Mouse (Mus musculus) midbrain, embryonic 12.5 days (tissue): ENCODE data around the gene Ccl25. TPM values are rescaled to one million over a fixed set of nuclear protein-coding genes. Genes with fewer than 3 reads are reported as not detected.
"Not testable (repeated sequence)": the region's sequence is repeated elsewhere in the genome, so short reads cannot be mapped to it uniquely, and the experiment has no call there.

ENCODE experiments used
- ATAC-seq: fragments of 200-750 bp; cut with Nextera tagmentation; 2 replicates; pipeline ENCODE4 v1.8.0; 2017; ENCODE audit warnings: low read depth, moderate TSS enrichment, moderate library complexity; ENCODE audit not compliant: low FRiP score
- H3K27ac ChIP-seq: fragments of 300-500 bp; sonication (generic); replicated peaks from 2 replicates; pipeline ENCODE4 v1.5.1; 2016; ENCODE audit warnings: mild to moderate bottlenecking
- H3K27me3 ChIP-seq: fragments of 300-500 bp; sonication (generic); 2 replicates; pipeline ENCODE4 v1.6.1; 2016; ENCODE audit warnings: mild to moderate bottlenecking
- H3K36me3 ChIP-seq: fragments of 300-500 bp; sonication (generic); 2 replicates; pipeline ENCODE4 v1.6.1; 2016
- H3K4me1 ChIP-seq: fragments of 300-500 bp; sonication (generic); 2 replicates; pipeline ENCODE4 v1.6.1; 2016
- H3K4me2 ChIP-seq: fragments of 300-500 bp; sonication (generic); replicated peaks from 2 replicates; pipeline ENCODE4 v1.6.1; 2016; ENCODE audit warnings: mild to moderate bottlenecking, moderate library complexity
- H3K4me3 ChIP-seq: fragments of 300-500 bp; sonication (generic); 2 replicates; pipeline ENCODE4 v1.5.1; 2016; ENCODE audit warnings: mild to moderate bottlenecking
- H3K9ac ChIP-seq: fragments of 300-500 bp; sonication (generic); replicated peaks from 2 replicates; pipeline ENCODE4 v1.6.1; 2016; ENCODE audit warnings: mild to moderate bottlenecking, moderate library complexity
- H3K9me3 ChIP-seq: fragments of 300-500 bp; sonication (generic); 2 replicates; pipeline ENCODE4 v1.6.1; 2016; ENCODE audit warnings: mild to moderate bottlenecking
- WGBS: fragments of 180-500 bp; shearing (Covaris S2); methylation state at CpG from one replicate; pipeline ENCODE4 v1.1.7; 2016; 5-methylcytosine and 5-hydroxymethylcytosine counted together
- polyA plus RNA-seq: library from polyadenylated mRNA; unstranded; fragments of >200 nt; fragmentation: Nextera tagmentation; extraction: Ambion mirVana; gene quantifications from 2 replicates; pipeline ENCODE4 v1.2.1, GENCODE M21; 2016

Gene Ccl25
- polyA plus RNA-seq, 1 experiment from 2014 or later = 23.0 TPM

- no peak for ATAC-seq
- H3K4me2 ChIP-seq = no peak overlapping the region
- WGBS = 39% methylated on average over 11 of the region's 12 CpGs
These were observed 23.3 kb downstream of the Ccl25 start for GRCm38 (mm10) chr8:4348275-4348674.

GRCm38 (mm10) chr8:4349335-4349734, 24.3 kb downstream of the Ccl25 start:
- no peak for ATAC-seq
- 54% methylated on average over 1 of the region's 1 CpGs for WGBS
- no peaks in the 10 kb centered on the region for H3K36me3 ChIP-seq
- no peaks in the 10 kb centered on the region for H3K9me3 ChIP-seq
- H3K9ac ChIP-seq = no peak overlapping the region
- H3K27me3 ChIP-seq = no peaks in the 10 kb centered on the region
- H3K4me1 ChIP-seq = no peaks in the 10 kb centered on the region
- H3K27ac ChIP-seq = no peak overlapping the region
- H3K4me2 ChIP-seq = no peak overlapping the region
- H3K4me3 ChIP-seq = no peak overlapping the region

More at GRCm38 (mm10) chr8:4348275-4348674, 23.3 kb downstream of the Ccl25 start:
- Histone ChIP-seq H3K27me3 (no peaks in the 10 kb centered on the region), H3K4me3 (no peak overlapping the region), H3K4me1 (no peaks in the 10 kb centered on the region), H3K36me3 (no peaks in the 10 kb centered on the region), H3K9me3 (no peaks in the 10 kb centered on the region), H3K9ac (no peak overlapping the region), H3K27ac (no peak overlapping the region)

- Histone ChIP-seq H3K4me1 (no peaks in the 10 kb centered on the region), H3K4me2 (no peak overlapping the region), H3K9me3 (no peaks in the 10 kb centered on the region), H3K27ac (no peak overlapping the region), H3K27me3 (no peaks in the 10 kb centered on the region), H3K36me3 (no peaks in the 10 kb centered on the region), H3K4me3 (no peak overlapping the region), H3K9ac (no peak overlapping the region)
- 90% methylated on average over 3 of the region's 3 CpGs for WGBS
- no peak for ATAC-seq
These were observed 25.6 kb downstream of the Ccl25 start for GRCm38 (mm10) chr8:4350618-4351017.

DNA sequence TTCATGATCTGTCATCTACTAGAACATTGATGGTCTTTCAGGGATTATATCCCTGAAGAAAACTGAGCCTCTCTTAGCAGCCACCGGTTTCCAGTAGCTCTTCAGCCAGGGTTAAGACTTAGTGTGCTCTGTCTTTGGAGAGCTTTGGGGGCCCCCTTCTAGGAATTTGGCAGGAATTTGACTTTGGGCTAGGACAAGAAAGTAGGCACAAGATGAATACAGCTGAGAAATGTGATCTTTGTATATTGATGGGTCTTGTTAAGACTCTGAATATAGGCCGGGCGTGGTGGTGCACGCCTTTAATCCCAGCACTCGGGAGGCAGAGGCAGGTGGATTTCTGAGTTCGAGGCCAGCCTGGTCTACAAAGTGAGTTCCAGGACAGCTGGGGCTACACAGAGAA, 27.6 kb downstream of the Ccl25 start:
- not testable (repeated sequence) for H3K4me3 ChIP-seq, H3K27ac ChIP-seq, H3K9me3 ChIP-seq, H3K4me2 ChIP-seq, H3K36me3 ChIP-seq, H3K9ac ChIP-seq, H3K27me3 ChIP-seq, ATAC-seq, H3K4me1 ChIP-seq
- WGBS = 93% methylated on average over 6 of the region's 6 CpGs

- WGBS = 80% methylated on average over 4 of the region's 4 CpGs
- H3K4me3 ChIP-seq = no peak overlapping the region
- H3K36me3 ChIP-seq = no peaks in the 10 kb centered on the region
- H3K27ac ChIP-seq = no peak overlapping the region
- no peak overlapping the region for H3K9ac ChIP-seq
- H3K4me2 ChIP-seq = no peak overlapping the region
- H3K27me3 ChIP-seq = no peaks in the 10 kb centered on the region
- no peaks in the 10 kb centered on the region for H3K9me3 ChIP-seq
- no peaks in the 10 kb centered on the region for H3K4me1 ChIP-seq
- no peak for ATAC-seq
These were observed 28.7 kb downstream of the Ccl25 start for GRCm38 (mm10) chr8:4353741-4354140.

GRCm38 (mm10) chr8:4354516-4354915, 29.5 kb downstream of the Ccl25 start:
- 76% methylated on average over 1 of the region's 1 CpGs for WGBS
- no peak for ATAC-seq

DNA sequence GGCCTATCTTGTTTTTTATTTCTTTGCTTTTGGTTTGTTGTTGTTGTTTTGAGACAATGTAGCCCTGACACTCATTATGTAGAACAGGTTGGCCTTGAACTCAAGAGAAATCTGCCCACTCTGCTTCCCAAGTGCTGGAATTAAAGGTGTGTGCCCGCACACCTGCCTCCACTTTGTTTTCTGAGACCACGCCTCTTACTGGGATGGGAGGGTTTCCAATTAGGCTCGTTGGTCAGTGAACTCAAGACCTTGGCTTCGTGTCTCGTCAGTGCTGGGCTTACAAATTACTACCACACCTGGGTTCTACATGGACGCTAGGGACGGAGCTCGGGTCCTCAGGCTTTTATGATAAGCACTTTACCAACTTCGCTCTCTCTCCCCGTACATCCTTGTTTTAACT, 30.4 kb downstream of the Ccl25 start:
- WGBS = 92% methylated on average over 10 of the region's 10 CpGs
- H3K4me2 ChIP-seq = no peak overlapping the region
- no peak overlapping the region for H3K4me3 ChIP-seq
- H3K36me3 ChIP-seq = no peaks in the 10 kb centered on the region
- H3K9me3 ChIP-seq = no peaks in the 10 kb centered on the region
- no peak overlapping the region for H3K9ac ChIP-seq
- no peaks in the 10 kb centered on the region for H3K27me3 ChIP-seq
- no peaks in the 10 kb centered on the region for H3K4me1 ChIP-seq
- no peak overlapping the region for H3K27ac ChIP-seq
- no peak for ATAC-seq

More at GRCm38 (mm10) chr8:4354516-4354915, 29.5 kb downstream of the Ccl25 start:
- no peak overlapping the region for H3K27ac ChIP-seq
- H3K36me3 ChIP-seq = no peaks in the 10 kb centered on the region
- H3K4me3 ChIP-seq = no peak overlapping the region
- H3K4me1 ChIP-seq = no peaks in the 10 kb centered on the region
- H3K9me3 ChIP-seq = no peaks in the 10 kb centered on the region
- no peak overlapping the region for H3K9ac ChIP-seq
- no peak overlapping the region for H3K4me2 ChIP-seq
- H3K27me3 ChIP-seq = no peaks in the 10 kb centered on the region

DNA sequence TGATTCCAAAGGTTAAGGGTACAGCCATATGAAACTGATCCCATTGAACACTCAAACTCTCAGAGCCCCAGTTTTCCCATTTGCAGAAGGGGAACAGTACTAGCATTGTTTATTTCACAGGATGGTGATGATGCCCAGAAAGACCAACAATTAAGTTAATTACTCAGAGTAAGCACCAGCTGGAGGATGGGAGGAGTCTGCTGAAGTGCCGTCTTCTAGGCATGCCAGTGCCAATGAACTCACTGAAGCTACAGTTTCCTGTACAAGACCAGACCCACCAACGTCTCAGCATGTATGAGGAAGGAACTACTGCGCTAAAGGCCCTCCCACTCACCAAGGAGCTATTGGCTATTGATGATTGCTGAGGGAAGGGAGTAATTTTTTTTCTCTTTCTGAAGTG, 34.4 kb downstream of the Ccl25 start:
- H3K4me2 ChIP-seq = no peak overlapping the region
- no peaks in the 10 kb centered on the region for H3K9me3 ChIP-seq
- no peak overlapping the region for H3K9ac ChIP-seq
- H3K36me3 ChIP-seq = no peaks in the 10 kb centered on the region
- 82% methylated on average over 3 of the region's 3 CpGs for WGBS
- no peaks in the 10 kb centered on the region for H3K4me1 ChIP-seq
- no peak overlapping the region for H3K27ac ChIP-seq
- ATAC-seq = no peak
- no peak overlapping the region for H3K4me3 ChIP-seq
- no peaks in the 10 kb centered on the region for H3K27me3 ChIP-seq

DNA sequence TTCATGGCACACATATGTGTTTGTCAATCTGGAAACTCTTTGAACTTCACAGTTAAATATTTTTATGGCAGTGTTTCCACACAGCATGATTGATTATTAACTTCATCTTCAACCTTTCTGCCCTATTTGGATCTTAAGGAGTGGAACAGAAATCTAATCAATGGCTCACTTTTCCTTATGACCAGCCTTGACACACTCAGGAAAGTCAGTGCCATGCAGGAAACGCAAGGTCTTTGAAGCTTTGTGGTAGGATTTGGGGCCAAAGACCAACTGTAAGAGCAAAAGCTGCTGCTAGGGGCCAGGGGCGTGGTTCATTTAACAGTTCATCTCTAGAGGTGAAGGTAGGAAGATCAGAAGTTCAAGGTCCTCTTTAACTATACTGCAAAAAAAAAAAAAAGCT, 35.9 kb downstream of the Ccl25 start:
- Histone ChIP-seq H3K4me1 (no peaks in the 10 kb centered on the region), H3K4me3 (no peak overlapping the region), H3K9ac (no peak overlapping the region), H3K4me2 (no peak overlapping the region), H3K27me3 (no peaks in the 10 kb centered on the region), H3K36me3 (no peaks in the 10 kb centered on the region), H3K27ac (no peak overlapping the region), H3K9me3 (no peaks in the 10 kb centered on the region)
- ATAC-seq = no peak
- WGBS = 87% methylated on average over 2 of the region's 2 CpGs

- Histone ChIP-seq H3K4me1 (no peaks in the 10 kb centered on the region), H3K27me3 (no peaks in the 10 kb centered on the region), H3K27ac (no peak overlapping the region), H3K36me3 (no peaks in the 10 kb centered on the region), H3K4me3 (no peak overlapping the region), H3K9me3 (no peaks in the 10 kb centered on the region), H3K9ac (no peak overlapping the region), H3K4me2 (no peak overlapping the region)
- WGBS = 90% methylated on average over 3 of the region's 3 CpGs
- ATAC-seq = no peak
These were observed 41.2 kb downstream of the Ccl25 start for GRCm38 (mm10) chr8:4366189-4366588.

- no peak overlapping the region for H3K4me2 ChIP-seq
- 89% methylated on average over 11 of the region's 11 CpGs for WGBS
- H3K9ac ChIP-seq = no peak overlapping the region
- H3K9me3 ChIP-seq = no peaks in the 10 kb centered on the region
- no peaks in the 10 kb centered on the region for H3K27me3 ChIP-seq
- H3K36me3 ChIP-seq = no peaks in the 10 kb centered on the region
- no peak overlapping the region for H3K27ac ChIP-seq
- no peak overlapping the region for H3K4me3 ChIP-seq
- no peaks in the 10 kb centered on the region for H3K4me1 ChIP-seq
- no peak for ATAC-seq
These were observed 42.8 kb downstream of the Ccl25 start for GRCm38 (mm10) chr8:4367808-4368207.

- H3K4me2 ChIP-seq = no peak overlapping the region
- H3K36me3 ChIP-seq = no peaks in the 10 kb centered on the region
- H3K27me3 ChIP-seq = no peaks in the 10 kb centered on the region
- 90% methylated on average over 4 of the region's 4 CpGs for WGBS
- H3K27ac ChIP-seq = no peak overlapping the region
- no peak overlapping the region for H3K9ac ChIP-seq
- no peaks in the 10 kb centered on the region for H3K4me1 ChIP-seq
- ATAC-seq = no peak
- no peak overlapping the region for H3K4me3 ChIP-seq
- no peaks in the 10 kb centered on the region for H3K9me3 ChIP-seq
These were observed 43.5 kb downstream of the Ccl25 start for GRCm38 (mm10) chr8:4368470-4368869.

DNA sequence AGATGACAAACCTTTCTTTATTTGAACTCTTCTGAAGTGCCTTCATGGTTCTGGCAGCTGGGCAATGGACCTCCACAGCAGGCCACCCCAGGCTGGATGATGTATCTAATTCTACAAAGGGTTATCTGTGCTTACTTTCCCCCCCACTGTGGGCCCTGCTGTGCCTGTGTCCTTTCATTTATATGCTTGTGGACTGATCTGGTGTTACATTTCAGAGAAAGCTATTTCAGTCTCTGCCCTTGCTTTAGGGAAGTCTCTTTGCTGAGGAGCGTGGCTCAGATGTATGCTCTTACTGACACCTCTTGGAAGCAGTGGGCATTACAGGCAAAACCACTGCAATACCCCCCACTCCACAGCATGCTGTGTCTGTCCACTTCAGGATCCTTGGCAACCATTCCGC, 45.1 kb downstream of the Ccl25 start:
- 31% methylated on average over 2 of the region's 2 CpGs for WGBS
- Histone ChIP-seq H3K4me3 (no peak overlapping the region), H3K36me3 (no peaks in the 10 kb centered on the region), H3K27ac (no peak overlapping the region), H3K9me3 (no peaks in the 10 kb centered on the region), H3K4me2 (no peak overlapping the region), H3K4me1 (no peaks in the 10 kb centered on the region), H3K27me3 (no peaks in the 10 kb centered on the region), H3K9ac (no peak overlapping the region)
- ATAC-seq = no peak
